Mouse (Mus musculus) ES-E14 (cell line): ENCODE data around the gene Cfap97d2. TPM values are rescaled to one million over a fixed set of nuclear protein-coding genes. Genes with fewer than 3 reads are reported as not detected.
A peak's percentile ranks its signal among the peaks of the same experiment; 100 is the strongest.

ENCODE experiments used
- DNase-seq: peaks from one replicate; pipeline ENCODE4 v3.0.0-alpha.2; 2013; ENCODE audit warnings: low read depth, low spot score
- H3K27ac ChIP-seq: 2 replicates; pipeline ENCODE4 v1.5.1; 2012; ENCODE audit warnings: low read depth, mild to moderate bottlenecking, low read length, moderate library complexity, mixed read lengths; ENCODE audit not compliant: poor library complexity, insufficient read depth, severe bottlenecking
- H3K36me3 ChIP-seq: 2 replicates; pipeline ENCODE4 v1.6.1; 2012; ENCODE audit warnings: mild to moderate bottlenecking, low read length, moderate library complexity, mixed read lengths; ENCODE audit not compliant: control insufficient read depth, poor library complexity, insufficient read depth, severe bottlenecking
- H3K4me1 ChIP-seq, 2 experiments: fragments of 150-350 bp in 1 of 2; sonication (generic) in 1 of 2; 2 replicates each; pipeline ENCODE4 v1.6.1; 2012; ENCODE audit warnings: low read length in 2 of 2, mild to moderate bottlenecking in 1 of 2, mixed read lengths in 1 of 2; ENCODE audit not compliant: control insufficient read depth in 2 of 2, insufficient read depth in 2 of 2, poor library complexity in 1 of 2
- H3K4me3 ChIP-seq, 2 experiments: fragments of 150-350 bp in 1 of 2; sonication (generic) in 1 of 2; 2 replicates each; pipeline ENCODE4 v1.5.1; 2012; ENCODE audit warnings: low read length in 2 of 2, low read depth in 1 of 2, mild to moderate bottlenecking in 1 of 2, mixed read lengths in 1 of 2; ENCODE audit not compliant: insufficient read depth in 1 of 2, poor library complexity in 1 of 2, severe bottlenecking in 1 of 2
- H3K9ac ChIP-seq: 2 replicates; pipeline ENCODE4 v1.6.1; 2012; ENCODE audit warnings: low read depth, mild to moderate bottlenecking, low read length, mixed read lengths; ENCODE audit not compliant: poor library complexity, insufficient read depth, severe bottlenecking
- H3K9me3 ChIP-seq: fragments of 150-350 bp; sonication (generic); 2 replicates; pipeline ENCODE4 v1.6.1; 2012; ENCODE audit warnings: low read depth, mild to moderate bottlenecking, low read length; ENCODE audit not compliant: control insufficient read depth, insufficient read depth
- CHD2 ChIP-seq: IDR thresholded peaks from 2 replicates; pipeline ENCODE4 v1.6.1; 2014; ENCODE audit warnings: mild to moderate bottlenecking, low read depth, low read length, inconsistent platforms
- HCFC1 ChIP-seq: IDR thresholded peaks from 2 replicates; pipeline ENCODE4 v1.6.1; 2012; ENCODE audit warnings: low read length, inconsistent platforms, borderline replicate concordance; ENCODE audit not compliant: insufficient read depth
- MAFK ChIP-seq: IDR thresholded peaks from 2 replicates; pipeline ENCODE4 v1.6.1; 2014; ENCODE audit warnings: mild to moderate bottlenecking, low read depth, low read length, inconsistent platforms; ENCODE audit not compliant: insufficient read depth
- ZC3H11A ChIP-seq: IDR thresholded peaks from 2 replicates; pipeline ENCODE4 v1.6.1; 2012; ENCODE audit warnings: low read depth, mild to moderate bottlenecking, inconsistent platforms, low read length, borderline replicate concordance
- ZNF384 ChIP-seq: IDR thresholded peaks from 2 replicates; pipeline ENCODE4 v1.6.1; 2012; ENCODE audit warnings: low read depth, low read length, inconsistent platforms
- in situ Hi-C, 2 experiments: fragments of 600-800 bp; cut with MboI; formaldehyde crosslinking; loops; one replicate each; pipeline ENCODE4 v1.15.1; 2025; ENCODE audit warnings: low sequenced_read_pairs in 2 of 2, inconsistent platforms in 1 of 2; ENCODE audit not compliant: unreplicated experiment in 2 of 2
- total RNA-seq: library from RNA; depleted of rRNA; stranded (reverse); fragments of 300-350 nt; gene quantifications from 2 replicates; pipeline ENCODE4 v1.2.3, GENCODE M21; 2012; rRNA removed

The Cfap97d2 gene
- total RNA-seq, 1 experiment = not detected

- Histone ChIP-seq H3K27ac (no peak overlapping the region), H3K4me3 (no peak overlapping the region), H3K9me3 (no peaks in the 10 kb centered on the region), H3K36me3 (peaks cover 36% of the 10 kb centered on the region), H3K9ac (no peak overlapping the region), H3K4me1 (no peaks in the 10 kb centered on the region)
- TF ChIP-seq CHD2 (no peak), HCFC1 (no peak), ZC3H11A (no peak), MAFK (no peak), ZNF384 (no peak)
- no peak for DNase-seq
- in situ Hi-C loops = loop anchor here in 1 of 2 experiments (25.0 kb wide), 1 partner anchor 357 kb away; the partner anchor contains the start of gene Grk1
These were observed 63.5 kb downstream of the Cfap97d2 start for GRCm38 (mm10) chr8:13769206-13769605.

- no peak overlapping the region for H3K27ac ChIP-seq
- no peak for DNase-seq
- H3K4me1 ChIP-seq = peaks cover 0 to 4% of the 10 kb centered on the region in 2 experiments; a peak in 1 of 4 replicates
- H3K36me3 ChIP-seq = peaks cover 27% of the 10 kb centered on the region
- H3K4me3 ChIP-seq = no peak overlapping the region
- in situ Hi-C loops = no loop called here
- H3K9ac ChIP-seq = no peak overlapping the region
- TF ChIP-seq HCFC1 = no peak
- no peak for TF ChIP-seq ZC3H11A
- TF ChIP-seq CHD2 = no peak
- TF ChIP-seq ZNF384 = no peak
- TF ChIP-seq MAFK = 0 out of 2 replicates have a peak, but pooled peaks have one; percentile 19
- no peaks in the 10 kb centered on the region for H3K9me3 ChIP-seq
These were observed 74.8 kb downstream of the Cfap97d2 start for GRCm38 (mm10) chr8:13780536-13780935.

- Histone ChIP-seq H3K4me3 (peak within 1 kb of the TSS; percentile 83 to 88), H3K36me3 (peaks cover 15% of the 10 kb centered on the region), H3K9ac (peak within 1 kb of the TSS; percentile 98), H3K27ac (peak within 1 kb of the TSS; percentile 96), H3K9me3 (no peaks in the 10 kb centered on the region), H3K4me1 (peaks cover 2 to 5% of the 10 kb centered on the region in 2 experiments; a peak in 1 of 4 replicates)
- peak; percentile 90 for DNase-seq
- TF ChIP-seq ZC3H11A (no peak), MAFK (no peak), HCFC1 (peak; percentile 73), ZNF384 (no peak), CHD2 (peak; percentile 87; the same call in 1 of the 2 replicates)
- in situ Hi-C loops = no loop called here
These were observed 79.6 kb downstream of the Cfap97d2 start, which contains the start of gene Upf3a for GRCm38 (mm10) chr8:13785250-13785763. Gene Upf3a (plus strand): TSS chr8:13785615.

- H3K27ac ChIP-seq = peak overlapping the region; percentile 96
- H3K9me3 ChIP-seq = no peaks in the 10 kb centered on the region
- in situ Hi-C loops = no loop called here
- H3K4me3 ChIP-seq = peak overlapping the region; percentile 83 to 88
- TF ChIP-seq ZC3H11A (0 out of 2 replicates have a peak, but pooled peaks have one; percentile 8), ZNF384 (no peak), CHD2 (peak; percentile 88), HCFC1 (0 out of 2 replicates have a peak, but pooled peaks have one; percentile 10), MAFK (no peak)
- peaks cover 2 to 5% of the 10 kb centered on the region in 2 experiments; a peak in 1 of 4 replicates for H3K4me1 ChIP-seq
- H3K36me3 ChIP-seq = peaks cover 11% of the 10 kb centered on the region
- H3K9ac ChIP-seq = peak overlapping the region; percentile 98
- peak; percentile 96 for DNase-seq
These were observed 80.1 kb downstream of the Cfap97d2 start for GRCm38 (mm10) chr8:13785764-13786299.

- in situ Hi-C loops = no loop called here
- Histone ChIP-seq H3K9me3 (no peaks in the 10 kb centered on the region), H3K9ac (no peak overlapping the region), H3K36me3 (peaks cover 9% of the 10 kb centered on the region), H3K27ac (no peak overlapping the region), H3K4me3 (no peak overlapping the region), H3K4me1 (peaks cover 2 to 3% of the 10 kb centered on the region in 2 experiments; a peak in 1 of 4 replicates)
- TF ChIP-seq HCFC1 (no peak), ZC3H11A (no peak), MAFK (no peak)
- no peak for DNase-seq
These were observed 83.9 kb downstream of the Cfap97d2 start for GRCm38 (mm10) chr8:13789606-13790005.

Other genes starting within 250 kb of the Cfap97d2 start
- 20.7 and 28.8 TPM in 2 replicates for gene Gas6, start 211.4 kb upstream of the Cfap97d2 start, total RNA-seq
- 0.26 TPM in 1 of 2 replicates, not detected in the other for gene 1700029H14Rik, start 143.4 kb upstream of the Cfap97d2 start, total RNA-seq
- gene Rasa3, start 28.3 kb upstream of the Cfap97d2 start, total RNA-seq = 7.6 and 14.4 TPM in 2 replicates
- 51.5 and 63.6 TPM in 2 replicates for gene Cdc16, start 51.8 kb downstream of the Cfap97d2 start, total RNA-seq
- gene Upf3a, start 79.7 kb downstream of the Cfap97d2 start, total RNA-seq = 27.6 and 34.2 TPM in 2 replicates
- gene AF366264, start 132.5 kb downstream of the Cfap97d2 start, total RNA-seq = not detected in 2 replicates
- 20.0 and 26.3 TPM in 2 replicates for gene Champ1, start 163.8 kb downstream of the Cfap97d2 start, total RNA-seq
- 57.1 and 59.5 TPM in 2 replicates for gene Coprs, start 184.4 kb downstream of the Cfap97d2 start, total RNA-seq